Mouse (Mus musculus) intestine, embryonic 15.5 days (tissue): ENCODE results near the gene Akap6. TPM values are rescaled to one million over a fixed set of nuclear protein-coding genes. Genes with fewer than 3 reads are reported as not detected.

Source experiments
- ATAC-seq: fragments of 200-750 bp; cut with Nextera tagmentation; 2 replicates; pipeline ENCODE4 v1.8.0; 2017; ENCODE audit warnings: moderate TSS enrichment, moderate library complexity
- H3K27ac ChIP-seq: fragments of 300-500 bp; sonication (generic); 2 replicates; pipeline ENCODE4 v1.5.1; 2015; ENCODE audit warnings: mild to moderate bottlenecking, inconsistent platforms
- H3K27me3 ChIP-seq: fragments of 300-500 bp; sonication (generic); replicated peaks from 2 replicates; pipeline ENCODE4 v1.6.1; 2015; ENCODE audit warnings: inconsistent platforms
- H3K36me3 ChIP-seq: fragments of 300-500 bp; sonication (generic); 2 replicates; pipeline ENCODE4 v1.6.1; 2015; ENCODE audit warnings: inconsistent platforms
- H3K4me1 ChIP-seq: fragments of 300-500 bp; sonication (generic); replicated peaks from 2 replicates; pipeline ENCODE4 v1.6.1; 2015; ENCODE audit warnings: inconsistent platforms
- H3K4me2 ChIP-seq: fragments of 300-500 bp; sonication (generic); replicated peaks from 2 replicates; pipeline ENCODE4 v1.6.1; 2015; ENCODE audit warnings: mild to moderate bottlenecking, inconsistent platforms
- H3K4me3 ChIP-seq: fragments of 300-500 bp; sonication (generic); replicated peaks from 2 replicates; pipeline ENCODE4 v1.5.1; 2015; ENCODE audit warnings: inconsistent platforms
- H3K9ac ChIP-seq: fragments of 300-500 bp; sonication (generic); 2 replicates; pipeline ENCODE4 v1.6.1; 2015; ENCODE audit warnings: inconsistent platforms
- H3K9me3 ChIP-seq: fragments of 300-500 bp; sonication (generic); 2 replicates; pipeline ENCODE4 v1.6.1; 2016; ENCODE audit warnings: inconsistent platforms
- WGBS: fragments of 180-500 bp; shearing (Covaris S2); methylation state at CpG from one replicate; pipeline ENCODE4 v1.1.7; 2015; 5-methylcytosine and 5-hydroxymethylcytosine counted together
- polyA plus RNA-seq: library from polyadenylated mRNA; unstranded; fragments of >200 nt; fragmentation: Nextera tagmentation; extraction: Ambion mirVana; gene quantifications from 2 replicates; pipeline ENCODE4 v1.2.1, GENCODE M21; 2015

The Akap6 gene
- polyA plus RNA-seq, 1 experiment from 2014 or later: 1.9 TPM

GRCm38 (mm10) chr12:53085789-53086188 lies 386.6 kb downstream of the Akap6 start:
- Histone ChIP-seq H3K4me3 (no peak overlapping the region), H3K27ac (no peak overlapping the region), H3K9ac (no peak overlapping the region), H3K4me2 (no peak overlapping the region), H3K9me3 (no peaks in the 10 kb centered on the region), H3K4me1 (no peaks in the 10 kb centered on the region), H3K27me3 (no peaks in the 10 kb centered on the region), H3K36me3 (no peaks in the 10 kb centered on the region)
- 73% methylated on average over 3 of the region's 3 CpGs for WGBS
- no peak for ATAC-seq

GRCm38 (mm10) chr12:53112276-53112675 lies 413.1 kb downstream of the Akap6 start:
- Histone ChIP-seq H3K4me2 (no peak overlapping the region), H3K27ac (no peak overlapping the region), H3K36me3 (no peaks in the 10 kb centered on the region), H3K9me3 (no peaks in the 10 kb centered on the region), H3K9ac (no peak overlapping the region), H3K27me3 (no peaks in the 10 kb centered on the region), H3K4me1 (no peaks in the 10 kb centered on the region), H3K4me3 (no peak overlapping the region)
- no peak for ATAC-seq
- WGBS: 90% methylated on average over 10 of the region's 10 CpGs

GRCm38 (mm10) chr12:53119352-53119751 lies 420.2 kb downstream of the Akap6 start:
- Histone ChIP-seq H3K9me3 (no peaks in the 10 kb centered on the region), H3K27ac (no peak overlapping the region), H3K4me3 (no peak overlapping the region), H3K27me3 (no peaks in the 10 kb centered on the region), H3K9ac (no peak overlapping the region), H3K36me3 (no peaks in the 10 kb centered on the region), H3K4me2 (no peak overlapping the region), H3K4me1 (0 out of 2 replicates have a peak, but pooled peaks cover 2% of the 10 kb centered on the region)
- 50% methylated on average over 4 of the region's 4 CpGs for WGBS
- ATAC-seq: no peak

- H3K4me2 ChIP-seq: no peak overlapping the region
- no peak overlapping the region for H3K9ac ChIP-seq
- H3K36me3 ChIP-seq: no peaks in the 10 kb centered on the region
- WGBS: 48% methylated on average over 7 of the region's 7 CpGs
- H3K27me3 ChIP-seq: no peaks in the 10 kb centered on the region
- H3K4me1 ChIP-seq: 0 out of 2 replicates have a peak, but pooled peaks cover 2% of the 10 kb centered on the region
- no peak overlapping the region for H3K27ac ChIP-seq
- H3K9me3 ChIP-seq: no peaks in the 10 kb centered on the region
- ATAC-seq: no peak
- no peak overlapping the region for H3K4me3 ChIP-seq
These were observed 424.9 kb downstream of the Akap6 start for GRCm38 (mm10) chr12:53124131-53124530.

GRCm38 (mm10) chr12:53124696-53125095 lies 425.5 kb downstream of the Akap6 start:
- Histone ChIP-seq H3K9me3 (no peaks in the 10 kb centered on the region), H3K4me3 (no peak overlapping the region), H3K27ac (no peak overlapping the region), H3K9ac (no peak overlapping the region), H3K4me2 (no peak overlapping the region), H3K36me3 (no peaks in the 10 kb centered on the region), H3K4me1 (0 out of 2 replicates have a peak, but pooled peaks cover 2% of the 10 kb centered on the region), H3K27me3 (no peaks in the 10 kb centered on the region)
- ATAC-seq: no peak
- WGBS: 17% methylated on average over 1 of the region's 1 CpGs

GRCm38 (mm10) chr12:53125286-53125685 lies 426.1 kb downstream of the Akap6 start:
- 80% methylated on average over 4 of the region's 4 CpGs for WGBS
- ATAC-seq: no peak

GRCm38 (mm10) chr12:53134196-53134595 lies 435.0 kb downstream of the Akap6 start:
- Histone ChIP-seq H3K9ac (no peak overlapping the region), H3K4me1 (0 out of 2 replicates have a peak, but pooled peaks cover 2% of the 10 kb centered on the region), H3K27ac (no peak overlapping the region), H3K36me3 (no peaks in the 10 kb centered on the region), H3K4me3 (no peak overlapping the region), H3K9me3 (no peaks in the 10 kb centered on the region), H3K4me2 (no peak overlapping the region), H3K27me3 (no peaks in the 10 kb centered on the region)
- WGBS: 79% methylated on average over 2 of the region's 2 CpGs
- no peak for ATAC-seq

More at GRCm38 (mm10) chr12:53125286-53125685, 426.1 kb downstream of the Akap6 start:
- no peaks in the 10 kb centered on the region for H3K9me3 ChIP-seq
- no peak overlapping the region for H3K4me3 ChIP-seq
- H3K27ac ChIP-seq: no peak overlapping the region
- H3K4me1 ChIP-seq: 0 out of 2 replicates have a peak, but pooled peaks cover 2% of the 10 kb centered on the region
- no peak overlapping the region for H3K9ac ChIP-seq
- H3K27me3 ChIP-seq: no peaks in the 10 kb centered on the region
- no peak overlapping the region for H3K4me2 ChIP-seq
- no peaks in the 10 kb centered on the region for H3K36me3 ChIP-seq

- H3K27me3 ChIP-seq: no peaks in the 10 kb centered on the region
- no peaks in the 10 kb centered on the region for H3K9me3 ChIP-seq
- H3K4me1 ChIP-seq: no peaks in the 10 kb centered on the region
- no peak overlapping the region for H3K4me2 ChIP-seq
- H3K36me3 ChIP-seq: no peaks in the 10 kb centered on the region
- H3K27ac ChIP-seq: no peak overlapping the region
- H3K9ac ChIP-seq: no peak overlapping the region
- H3K4me3 ChIP-seq: no peak overlapping the region
- 84% methylated on average over 3 of the region's 3 CpGs for WGBS
- no peak for ATAC-seq
These were observed 438.1 kb downstream of the Akap6 start for GRCm38 (mm10) chr12:53137331-53137730.

GRCm38 (mm10) chr12:53144122-53144695 lies 445.0 kb downstream of the Akap6 start:
- WGBS: 73% methylated on average over 6 of the region's 6 CpGs
- Histone ChIP-seq H3K36me3 (no peaks in the 10 kb centered on the region), H3K9ac (no peak overlapping the region), H3K4me2 (no peak overlapping the region), H3K4me3 (no peak overlapping the region), H3K9me3 (no peaks in the 10 kb centered on the region), H3K27me3 (no peaks in the 10 kb centered on the region), H3K4me1 (0 out of 2 replicates have a peak, but pooled peaks cover 3% of the 10 kb centered on the region), H3K27ac (no peak overlapping the region)
- ATAC-seq: no peak

GRCm38 (mm10) chr12:53144760-53145159 lies 445.6 kb downstream of the Akap6 start:
- Histone ChIP-seq H3K9me3 (no peaks in the 10 kb centered on the region), H3K36me3 (no peaks in the 10 kb centered on the region), H3K4me1 (0 out of 2 replicates have a peak, but pooled peaks cover 3% of the 10 kb centered on the region), H3K4me2 (no peak overlapping the region), H3K27ac (no peak overlapping the region), H3K9ac (no peak overlapping the region), H3K27me3 (no peaks in the 10 kb centered on the region), H3K4me3 (no peak overlapping the region)
- no peak for ATAC-seq
- WGBS: 97% methylated on average over 10 of the region's 10 CpGs

GRCm38 (mm10) chr12:53145516-53145915 lies 446.3 kb downstream of the Akap6 start:
- Histone ChIP-seq H3K4me1 (0 out of 2 replicates have a peak, but pooled peaks cover 3% of the 10 kb centered on the region), H3K27ac (no peak overlapping the region), H3K9ac (no peak overlapping the region), H3K4me3 (no peak overlapping the region), H3K9me3 (no peaks in the 10 kb centered on the region), H3K27me3 (no peaks in the 10 kb centered on the region), H3K4me2 (no peak overlapping the region), H3K36me3 (no peaks in the 10 kb centered on the region)
- WGBS: 43% methylated on average over 4 of the region's 4 CpGs
- ATAC-seq: no peak

- ATAC-seq: no peak; the same call in 1 of the 2 replicates
- Histone ChIP-seq H3K4me1 (0 out of 2 replicates have a peak, but pooled peaks cover 3% of the 10 kb centered on the region), H3K27ac (no peak overlapping the region), H3K9ac (no peak overlapping the region), H3K27me3 (no peaks in the 10 kb centered on the region), H3K9me3 (no peaks in the 10 kb centered on the region), H3K4me3 (no peak overlapping the region), H3K4me2 (no peak overlapping the region), H3K36me3 (no peaks in the 10 kb centered on the region)
- 30% methylated on average over 11 of the region's 11 CpGs for WGBS
These were observed 447.4 kb downstream of the Akap6 start for GRCm38 (mm10) chr12:53146460-53147050.

- no peaks in the 10 kb centered on the region for H3K9me3 ChIP-seq
- H3K4me1 ChIP-seq: 0 out of 2 replicates have a peak, but pooled peaks cover 3% of the 10 kb centered on the region
- H3K27ac ChIP-seq: no peak overlapping the region
- ATAC-seq: no peak
- 80% methylated on average over 11 of the region's 11 CpGs for WGBS
- H3K36me3 ChIP-seq: no peaks in the 10 kb centered on the region
- no peak overlapping the region for H3K9ac ChIP-seq
- H3K4me2 ChIP-seq: no peak overlapping the region
- H3K27me3 ChIP-seq: no peaks in the 10 kb centered on the region
- no peak overlapping the region for H3K4me3 ChIP-seq
These were observed 448.5 kb downstream of the Akap6 start for GRCm38 (mm10) chr12:53147696-53148095.
